ENCODE assay signal across 8 mouse cellular contexts in the genomic region with DNA sequence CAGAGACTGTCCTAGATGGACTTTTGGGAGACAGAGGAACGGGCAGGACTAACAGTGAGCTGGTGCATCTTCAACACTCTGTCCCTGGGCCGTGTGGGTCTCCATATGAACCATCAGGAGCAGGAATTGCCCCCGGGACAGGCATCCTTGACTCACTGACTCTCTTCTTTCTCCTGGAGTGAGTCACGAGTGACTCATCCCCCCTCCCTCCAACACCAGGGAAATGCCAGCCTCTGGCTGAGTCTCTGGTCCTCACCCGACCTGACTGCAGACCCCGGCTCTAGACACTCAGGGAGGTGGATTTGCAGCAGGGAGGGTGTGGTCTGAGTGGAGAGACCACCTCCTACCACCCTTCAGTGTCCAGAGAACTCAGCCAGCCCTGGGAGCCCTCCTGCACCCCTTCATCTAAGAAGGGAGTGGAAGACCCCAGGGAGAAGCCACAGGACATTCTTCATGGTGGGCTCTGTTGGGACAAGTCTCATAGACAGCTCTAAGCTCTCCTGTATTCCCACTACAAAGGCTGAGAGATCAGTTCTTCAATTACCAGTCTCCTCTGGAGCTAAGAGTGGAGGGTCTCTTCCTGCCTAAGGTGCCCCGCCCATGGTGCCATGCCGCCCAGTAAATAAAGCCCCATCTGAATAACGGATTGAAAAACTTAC. TPM values are rescaled to one million over a fixed set of nuclear protein-coding genes. Genes with fewer than 3 reads are reported as not detected.
DNase-seq lines count a peak whose midpoint lies in the region; ATAC-seq and TF ChIP-seq lines count a peak whose summit lies in the region.

No protein-coding gene starts in this region.

- TF ChIP-seq CTCF in intestine, postnatal 0 days (IDR thresholded peaks at IDR 0.05; ENCODE audit: low read depth) = no peak

- ATAC-seq in intestine, postnatal 0 days = no peak
- no peak for ATAC-seq in neural tube, embryonic 15.5 days (ENCODE audit: low FRiP score)
- no peak for ATAC-seq in frontal cortex, adult (ENCODE audit: low TSS enrichment)

- peaks cover 12% of the 10 kb centered on the region; the same call in 1 of the 2 replicates for H3K36me3 ChIP-seq in intestine, postnatal 0 days (ENCODE audit: control insufficient read depth, insufficient read depth)
- H3K36me3 ChIP-seq in neural tube, embryonic 15.5 days = no peaks in the 10 kb centered on the region

- H3K27ac ChIP-seq in intestine, postnatal 0 days (ENCODE audit: low read depth, low read length) = peak overlapping the region; percentile 79
- peak overlapping the region; percentile 58 for H3K27ac ChIP-seq in neural tube, embryonic 15.5 days (replicated peaks)

- H3K9ac ChIP-seq in intestine, postnatal 0 days (ENCODE audit: low read depth, low read length) = peak overlapping the region; percentile 51; the same call in 1 of the 2 replicates
- peak overlapping the region; percentile 17; the same call in 1 of the 2 replicates for H3K9ac ChIP-seq in neural tube, embryonic 15.5 days (replicated peaks)

- H3K4me1 ChIP-seq in intestine, postnatal 0 days (replicated peaks; ENCODE audit: control insufficient read depth, insufficient read depth, low read length) = peaks cover 8% of the 10 kb centered on the region; the same call in 1 of the 2 replicates
- peaks cover 42% of the 10 kb centered on the region for H3K4me1 ChIP-seq in neural tube, embryonic 15.5 days

- H3K4me2 ChIP-seq in intestine, postnatal 0 days (replicated peaks; ENCODE audit: low read depth) = peak overlapping the region; percentile 57
- H3K4me2 ChIP-seq in neural tube, embryonic 15.5 days = peak overlapping the region; percentile 35

- H3K4me3 ChIP-seq in intestine, postnatal 0 days (ENCODE audit: low read depth, low read length) = peak overlapping the region; percentile 46
- peak overlapping the region; percentile 29 for H3K4me3 ChIP-seq in neural tube, embryonic 15.5 days (replicated peaks)

- 28% methylated on average over 9 of the region's 9 CpGs for WGBS in intestine, postnatal 0 days
- 52% methylated on average over 9 of the region's 9 CpGs for WGBS in neural tube, embryonic 15.5 days

- no peaks in the 10 kb centered on the region for H3K27me3 ChIP-seq in intestine, postnatal 0 days (replicated peaks; ENCODE audit: control insufficient read depth, insufficient read depth, low read length)
- no peaks in the 10 kb centered on the region for H3K27me3 ChIP-seq in neural tube, embryonic 15.5 days (replicated peaks)

- intact Hi-C loops in gastrocnemius, postnatal 14 days (cut with DNase I; ENCODE audit: low total_unique reads) = no loop called here

- H3K9me3 ChIP-seq in intestine, postnatal 0 days (ENCODE audit: control insufficient read depth) = no peaks in the 10 kb centered on the region
- H3K9me3 ChIP-seq in neural tube, embryonic 15.5 days (replicated peaks) = no peaks in the 10 kb centered on the region

- DNase-seq in kidney, postnatal 4 days = peak; percentile 39 to 51
- DNase-seq in kidney, postnatal 14 days = no peak
- DNase-seq in MN1 (ENCODE audit: low spot score) = peak; percentile 69
- DNase-seq in gastrocnemius, postnatal 14 days = peak; percentile 36
- DNase-seq in cerebellum, adult 11-12 months = no peak

RNA-seq across cellular contexts. Expression of a gene that starts 0.5 kb away (rescaled TPM):
- total RNA-seq in gastrocnemius, postnatal 14 days (2021) = 10 to 100 TPM; 21.5 to 31.1 TPM
- polyA plus RNA-seq in intestine, postnatal 0 days (2015; fragmentation: Nextera tagmentation; extraction: Ambion mirVana) = 82.4 and 83.3 TPM in 2 replicates
- 48.2 and 70.1 TPM in 2 replicates for polyA plus RNA-seq in neural tube, embryonic 15.5 days (2015; fragmentation: Nextera tagmentation; extraction: Ambion mirVana)

RNA-seq across cellular contexts. Expression of a gene that starts 3.2 kb away (rescaled TPM):
- under 1 TPM; 0.39 to 0.78 TPM for total RNA-seq in gastrocnemius, postnatal 14 days (2021)
- 2.9 and 3.3 TPM in 2 replicates for polyA plus RNA-seq in intestine, postnatal 0 days (2015; fragmentation: Nextera tagmentation; extraction: Ambion mirVana)
- polyA plus RNA-seq in neural tube, embryonic 15.5 days (2015; fragmentation: Nextera tagmentation; extraction: Ambion mirVana) = 5.9 and 6.2 TPM in 2 replicates

RNA-seq across cellular contexts. Expression of a gene that starts 24.0 kb away (rescaled TPM):
- total RNA-seq in gastrocnemius, postnatal 14 days (2021) = 10 to 100 TPM; 49.2 to 61.0 TPM
- 6.8 and 7.4 TPM in 2 replicates for polyA plus RNA-seq in intestine, postnatal 0 days (2015; fragmentation: Nextera tagmentation; extraction: Ambion mirVana)
- 7.5 and 7.8 TPM in 2 replicates for polyA plus RNA-seq in neural tube, embryonic 15.5 days (2015; fragmentation: Nextera tagmentation; extraction: Ambion mirVana)

RNA-seq across cellular contexts. Expression of a gene that starts 24.2 kb away (rescaled TPM):
- total RNA-seq in gastrocnemius, postnatal 14 days (2021) = under 1 TPM in 1 of 2 experiments, not detected in 1; 0.24 TPM
- polyA plus RNA-seq in intestine, postnatal 0 days (2015; fragmentation: Nextera tagmentation; extraction: Ambion mirVana) = 0.72 and 0.75 TPM in 2 replicates
- polyA plus RNA-seq in neural tube, embryonic 15.5 days (2015; fragmentation: Nextera tagmentation; extraction: Ambion mirVana) = 0.37 and 0.52 TPM in 2 replicates

RNA-seq across cellular contexts. Expression of a gene that starts 42.5 kb away (rescaled TPM):
- total RNA-seq in gastrocnemius, postnatal 14 days (2021) = under 1 TPM; 0.44 to 0.64 TPM
- polyA plus RNA-seq in intestine, postnatal 0 days (2015; fragmentation: Nextera tagmentation; extraction: Ambion mirVana) = 0.66 and 1.1 TPM in 2 replicates
- polyA plus RNA-seq in neural tube, embryonic 15.5 days (2015; fragmentation: Nextera tagmentation; extraction: Ambion mirVana) = 3.2 and 4.2 TPM in 2 replicates

Comparison
In these comparisons a context has a peak if more than half of its experiments do, and no peak if none do; other contexts are left out.
1. DNase-seq: peak in kidney, postnatal 4 days (2 of 2), MN1 (single experiment) and gastrocnemius, postnatal 14 days (single experiment); none in kidney, postnatal 14 days (single experiment) and cerebellum, adult 11-12 months (single experiment).